Mouse (Mus musculus): Measurements from ENCODE around the gene Fndc7.
A peak's percentile ranks its signal among the peaks of the same experiment; 100 is the strongest.

Gene Fndc7

GRCm38 (mm10) chr3:108889908-108890307 is at the start of gene Fndc7:
Fndc7 (minus strand) TSS chr3:108890008.
- no peak for DNase-seq (ENCODE audit: low spot score)

- no peak for DNase-seq (ENCODE audit: low spot score)
Observed at GRCm38 (mm10) chr3:108939573-108939972, 49.8 kb upstream of the Fndc7 start, which contains the start of gene Henmt1. Henmt1 (plus strand) TSS chr3:108939873.

GRCm38 (mm10) chr3:108938691-108939090 is 48.9 kb upstream of the Fndc7 start:
- DNase-seq (ENCODE audit: low spot score), result no peak

- no peak for DNase-seq (ENCODE audit: low spot score)
Observed at GRCm38 (mm10) chr3:108933557-108933956, 43.7 kb upstream of the Fndc7 start.

GRCm38 (mm10) chr3:108926308-108926707 is 36.5 kb upstream of the Fndc7 start:
- no peak for DNase-seq (ENCODE audit: low spot score)

- DNase-seq (ENCODE audit: low spot score), result no peak
Observed at GRCm38 (mm10) chr3:108925677-108926076, 35.9 kb upstream of the Fndc7 start.

GRCm38 (mm10) chr3:108921822-108922221 is 32.0 kb upstream of the Fndc7 start:
- no peak for DNase-seq (ENCODE audit: low spot score)

GRCm38 (mm10) chr3:108920442-108921070 is 30.7 kb upstream of the Fndc7 start:
- no peak for DNase-seq (ENCODE audit: low spot score)

- no peak for DNase-seq (ENCODE audit: low spot score)
Observed at GRCm38 (mm10) chr3:108918852-108919251, 29.0 kb upstream of the Fndc7 start.

- no peak for DNase-seq (ENCODE audit: low spot score)
Observed at GRCm38 (mm10) chr3:108917986-108918385, 28.2 kb upstream of the Fndc7 start.

GRCm38 (mm10) chr3:108916857-108917256 is 27.0 kb upstream of the Fndc7 start:
- DNase-seq (ENCODE audit: low spot score), result no peak

GRCm38 (mm10) chr3:108915999-108916398 is 26.2 kb upstream of the Fndc7 start:
- DNase-seq (ENCODE audit: low spot score), result no peak

GRCm38 (mm10) chr3:108911548-108912413 is 22.0 kb upstream of the Fndc7 start, which contains the start of gene Prpf38b:
Prpf38b (minus strand) TSS chr3:108911727.
- peak; percentile 98 for DNase-seq (ENCODE audit: low spot score)

- DNase-seq (ENCODE audit: low spot score), result peak; percentile 74
Observed at GRCm38 (mm10) chr3:108911081-108911547, 21.3 kb upstream of the Fndc7 start.

- peak; percentile 21 for DNase-seq (ENCODE audit: low spot score)
Observed at GRCm38 (mm10) chr3:108910303-108911080, 20.7 kb upstream of the Fndc7 start.

- DNase-seq (ENCODE audit: low spot score), result no peak
Observed at GRCm38 (mm10) chr3:108902934-108903333, 13.1 kb upstream of the Fndc7 start.

GRCm38 (mm10) chr3:108902038-108902437 is 12.2 kb upstream of the Fndc7 start:
- no peak for DNase-seq (ENCODE audit: low spot score)

- no peak for DNase-seq (ENCODE audit: low spot score)
Observed at GRCm38 (mm10) chr3:108900681-108901080, 10.9 kb upstream of the Fndc7 start.

- DNase-seq (ENCODE audit: low spot score), result no peak
Observed at GRCm38 (mm10) chr3:108900147-108900546, 10.3 kb upstream of the Fndc7 start.

GRCm38 (mm10) chr3:108898640-108899039 is 8.8 kb upstream of the Fndc7 start:
- no peak for DNase-seq (ENCODE audit: low spot score)

GRCm38 (mm10) chr3:108892914-108893313 is 3.1 kb upstream of the Fndc7 start:
- DNase-seq (ENCODE audit: low spot score), result no peak

- DNase-seq (ENCODE audit: low spot score), result no peak
Observed at GRCm38 (mm10) chr3:108892080-108892479, 2.3 kb upstream of the Fndc7 start.

Data from embryo, embryonic 10.5 days (tissue).